Mouse (Mus musculus): Measurements from ENCODE around the gene Nppc. TPM values are rescaled to one million over a fixed set of nuclear protein-coding genes. Genes with fewer than 3 reads are reported as not detected.

Gene Nppc
- total RNA-seq, 2 experiments from 2014 or later: 8.0 to 8.8 TPM

DNA sequence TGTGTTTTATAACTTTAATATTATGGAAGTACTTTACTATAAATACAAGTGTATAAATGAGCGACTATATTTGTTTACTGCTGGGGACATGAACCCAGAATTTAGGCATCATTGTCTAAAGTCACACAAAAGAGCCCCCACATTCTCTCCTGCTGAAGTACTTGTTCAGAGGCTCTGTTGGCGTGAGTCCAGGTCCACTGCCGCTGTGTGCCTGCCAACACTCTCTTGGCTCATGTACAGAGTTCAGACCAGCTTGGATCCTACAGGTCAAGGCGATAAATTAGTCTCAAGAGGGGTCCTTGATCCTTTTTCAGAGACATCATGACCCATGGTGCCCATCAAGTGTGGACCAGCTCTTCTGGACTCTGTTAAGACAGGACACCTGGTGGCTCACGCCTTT is 13.3 kb downstream of the Nppc start:
- no peak for DNase-seq (ENCODE audit: low spot score in 2 of 2)

GRCm38 (mm10) chr1:86652675-86653074 is 17.7 kb downstream of the Nppc start:
- DNase-seq (ENCODE audit: low spot score in 2 of 2): no peak

- peak; percentile 83 to 85 for DNase-seq (ENCODE audit: low spot score in 2 of 2)
Observed at GRCm38 (mm10) chr1:86650272-86650671, 20.1 kb downstream of the Nppc start.

GRCm38 (mm10) chr1:86647517-86647916 is 22.9 kb downstream of the Nppc start:
- no peak for DNase-seq (ENCODE audit: low spot score in 2 of 2)

- DNase-seq (ENCODE audit: low spot score in 2 of 2): no peak
Observed at GRCm38 (mm10) chr1:86643101-86643809, 27.1 kb downstream of the Nppc start.

DNA sequence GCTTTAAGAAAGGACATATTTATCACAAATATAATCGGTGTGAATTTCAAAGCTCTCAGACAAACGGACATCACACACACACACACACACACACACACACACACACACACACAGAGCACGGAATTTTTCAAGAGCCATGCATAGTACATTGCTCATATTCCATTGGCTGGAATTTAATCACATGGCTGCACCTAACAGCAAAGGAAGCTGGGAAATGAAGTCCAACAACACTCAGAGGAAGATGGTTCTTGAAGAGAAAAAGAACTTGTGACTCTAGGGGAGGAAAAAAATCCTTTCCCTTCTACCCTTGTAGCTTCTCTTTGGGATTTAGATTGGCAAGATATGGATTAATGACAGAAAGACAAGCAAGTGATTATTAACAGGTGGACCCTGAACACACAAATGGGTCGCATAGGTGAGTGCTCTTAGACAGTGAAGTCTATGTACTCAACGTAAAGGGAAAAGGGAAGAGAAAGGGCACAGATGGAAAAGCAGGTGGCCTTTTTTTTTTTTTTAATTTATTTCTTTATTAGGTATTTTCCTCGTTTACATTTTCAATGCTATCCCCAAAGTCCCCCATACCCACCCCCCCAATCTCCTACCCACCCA is 35.5 kb downstream of the Nppc start:
- DNase-seq (ENCODE audit: low spot score in 2 of 2): peak in 1 of 2 experiments; percentile 10

DNA sequence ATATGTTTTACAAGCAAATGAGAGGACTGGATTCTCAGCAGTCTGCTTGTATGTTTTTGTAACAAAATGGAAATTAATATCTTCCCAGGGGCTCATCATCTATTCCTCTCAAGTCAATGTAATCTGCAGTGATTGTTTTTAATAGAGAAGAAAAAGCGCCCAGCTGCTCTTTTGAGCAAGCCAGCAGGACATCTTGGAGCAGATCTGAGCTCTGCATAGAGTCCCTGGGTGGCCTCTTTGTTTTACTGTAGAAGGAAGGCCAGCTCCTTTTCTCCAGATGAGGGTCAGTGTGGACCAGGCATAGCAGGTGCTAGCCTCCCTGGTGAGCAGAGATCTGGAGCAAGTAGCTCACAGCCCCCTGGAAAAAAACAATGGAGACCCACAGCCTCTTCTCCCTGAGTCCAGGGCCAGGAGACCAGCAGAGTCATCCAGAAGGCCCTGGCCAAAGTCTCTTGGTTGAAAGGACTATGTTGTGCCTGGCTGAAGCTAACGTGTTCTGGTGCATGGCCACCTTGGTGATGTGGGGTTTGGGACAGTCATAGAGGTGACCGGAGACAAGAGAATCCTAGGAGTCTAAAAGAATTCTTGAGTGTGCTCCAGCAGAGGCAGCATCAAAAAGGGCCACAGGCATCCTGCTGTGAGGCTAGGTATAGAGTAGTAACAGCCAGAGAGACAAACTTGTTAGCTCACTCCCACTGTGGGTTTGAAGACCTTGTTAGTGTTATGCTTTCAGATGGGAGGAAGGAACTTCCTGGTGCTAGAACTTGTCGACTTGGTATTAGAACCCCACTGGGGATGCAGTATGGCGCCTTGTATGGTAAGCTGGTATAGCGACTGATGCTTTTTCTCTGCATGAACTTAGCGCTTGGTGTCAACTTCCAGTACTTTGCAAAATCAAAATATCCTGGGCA is 36.3 kb downstream of the Nppc start:
- no peak for DNase-seq (ENCODE audit: low spot score in 2 of 2)

GRCm38 (mm10) chr1:86633434-86633833 is 36.9 kb downstream of the Nppc start:
- DNase-seq (ENCODE audit: low spot score in 2 of 2): no peak

DNA sequence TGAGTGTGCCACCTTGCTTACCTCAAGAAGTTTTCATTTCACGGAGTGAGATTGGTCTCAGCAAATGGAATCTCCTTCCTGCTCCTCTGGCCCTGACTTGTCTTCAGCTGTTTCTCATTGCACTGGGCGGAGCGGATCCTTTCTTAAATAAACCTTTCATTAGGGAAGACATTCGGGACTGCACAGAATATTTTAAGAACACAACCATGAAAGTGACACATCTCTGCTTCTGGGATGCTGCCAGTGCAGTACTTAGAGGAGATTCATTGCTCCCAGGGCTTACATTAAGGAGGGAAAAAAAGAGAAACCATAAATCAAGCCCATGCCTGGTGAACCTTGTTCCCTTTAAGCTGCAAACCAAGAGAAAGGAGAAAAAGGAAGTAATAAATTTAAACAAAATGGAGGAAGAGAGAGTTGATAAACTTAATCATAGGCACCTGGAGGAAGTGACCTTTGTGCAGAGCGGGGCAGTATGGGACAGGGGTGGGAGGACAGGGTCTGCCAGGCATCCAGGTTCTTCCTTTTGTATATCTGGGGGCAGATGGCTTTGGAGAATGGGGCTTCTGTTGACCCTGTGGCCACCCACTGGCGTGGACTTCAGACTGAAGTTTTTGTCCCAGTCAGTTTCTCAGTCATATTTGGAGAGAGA is 37.5 kb downstream of the Nppc start:
- DNase-seq (ENCODE audit: low spot score in 2 of 2): no peak

DNA sequence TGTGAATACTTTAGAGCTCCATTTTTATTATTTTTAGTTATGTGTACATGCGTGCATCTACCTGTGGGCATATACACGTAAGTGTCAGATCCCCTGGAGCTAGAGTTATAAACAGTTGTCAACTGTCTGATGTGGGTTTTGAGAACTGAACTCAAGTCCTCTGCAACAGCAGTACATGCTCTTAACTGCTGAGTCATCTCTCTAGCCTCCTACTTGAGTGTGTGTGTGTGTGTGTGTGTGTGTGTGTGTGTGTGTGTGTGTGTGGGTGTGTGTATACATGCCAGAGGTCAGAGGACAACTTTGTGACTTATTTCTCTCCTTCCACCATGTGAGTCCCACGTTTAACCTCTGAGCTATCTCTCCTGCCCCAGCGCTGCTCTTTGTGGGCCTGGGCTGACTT is 39.8 kb downstream of the Nppc start:
- no peak for DNase-seq (ENCODE audit: low spot score in 2 of 2)

DNA sequence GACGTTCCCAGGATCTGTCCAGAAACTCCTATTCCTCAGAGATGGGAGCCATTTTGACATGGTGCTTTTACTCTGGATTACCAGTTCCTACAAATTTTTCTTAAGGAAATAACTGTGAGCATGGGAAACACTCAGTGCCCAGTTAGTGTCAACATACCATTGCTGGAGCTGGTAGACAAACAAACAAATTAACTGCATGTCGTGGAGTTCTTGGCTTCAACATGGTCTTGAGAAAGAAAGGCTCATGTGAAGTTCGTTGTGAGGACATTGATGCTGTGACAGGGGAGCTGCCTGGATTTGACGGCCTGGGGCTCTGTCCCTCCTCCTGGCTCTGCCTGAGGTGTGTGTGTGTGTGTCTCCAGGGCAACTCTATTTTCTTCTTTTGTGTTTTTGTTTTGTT is 40.4 kb downstream of the Nppc start:
- no peak for DNase-seq (ENCODE audit: low spot score in 2 of 2)

GRCm38 (mm10) chr1:86628270-86628669 is 42.1 kb downstream of the Nppc start:
- no peak for DNase-seq (ENCODE audit: low spot score in 2 of 2)

- DNase-seq (ENCODE audit: low spot score in 2 of 2): peak in 1 of 2 experiments; percentile 19
Observed at GRCm38 (mm10) chr1:86623001-86624000, 47.1 kb downstream of the Nppc start.

DNA sequence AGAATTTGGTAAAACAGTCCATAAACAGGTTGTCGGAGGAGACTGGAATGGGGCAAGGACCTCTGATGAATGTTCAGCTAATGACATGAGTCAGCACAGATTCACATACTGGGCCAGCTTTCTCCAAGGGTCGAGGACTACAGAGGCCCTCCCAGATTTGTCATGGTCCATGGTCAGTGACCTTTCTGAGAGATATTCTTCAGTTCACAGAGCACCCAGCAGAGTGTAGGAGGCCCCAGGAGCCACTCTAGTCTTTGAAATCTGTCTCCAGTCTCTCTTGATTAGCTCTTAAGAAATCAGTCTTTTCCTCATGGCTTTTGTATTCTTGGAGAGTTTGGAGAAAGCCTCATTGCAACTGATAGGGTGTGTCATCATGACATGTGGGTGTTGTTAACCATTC is 48.1 kb downstream of the Nppc start:
- DNase-seq (ENCODE audit: low spot score in 2 of 2): no peak

GRCm38 (mm10) chr1:86618454-86619125 is 51.8 kb downstream of the Nppc start:
- peak; percentile 68 to 82 for DNase-seq (ENCODE audit: low spot score in 2 of 2)

Measured in left cerebral cortex, adult 18-20 months (tissue).